Mouse (Mus musculus) 3T3-L1 (cell line): ENCODE measurements at regions not wholly inside any gene's neighbourhood (a gene's known extent, or its start where the extent isn't known, plus 50 kb on each side); places are given as distances from the start of the nearest gene placed in this dataset.

ENCODE experiments used
- DNase-seq: peaks from one replicate; pipeline ENCODE4 v3.0.0-alpha.2; 2015; ENCODE audit warnings: low read depth, low spot score

DNA sequence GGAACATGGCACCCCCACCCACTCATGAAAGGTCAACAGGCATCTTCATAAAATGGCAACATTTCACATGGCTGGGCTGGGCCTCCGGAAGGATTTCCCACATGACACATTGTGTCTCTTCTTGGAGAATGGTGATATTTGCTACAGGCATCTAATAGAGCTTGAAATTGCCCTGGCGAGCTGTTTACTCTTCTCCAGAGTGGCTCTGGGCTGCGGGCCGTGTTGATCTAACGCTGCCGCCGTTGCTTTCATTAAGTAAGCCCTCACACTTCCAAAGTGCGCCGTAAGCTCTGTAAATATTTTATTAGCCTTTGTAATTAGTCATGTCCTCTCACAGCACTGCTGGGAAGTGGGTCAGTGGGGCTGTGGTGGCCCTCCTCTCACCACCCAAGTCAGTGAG lies 164.4 kb upstream of the Ctnnb1 start:
- DNase-seq = no peak

DNA sequence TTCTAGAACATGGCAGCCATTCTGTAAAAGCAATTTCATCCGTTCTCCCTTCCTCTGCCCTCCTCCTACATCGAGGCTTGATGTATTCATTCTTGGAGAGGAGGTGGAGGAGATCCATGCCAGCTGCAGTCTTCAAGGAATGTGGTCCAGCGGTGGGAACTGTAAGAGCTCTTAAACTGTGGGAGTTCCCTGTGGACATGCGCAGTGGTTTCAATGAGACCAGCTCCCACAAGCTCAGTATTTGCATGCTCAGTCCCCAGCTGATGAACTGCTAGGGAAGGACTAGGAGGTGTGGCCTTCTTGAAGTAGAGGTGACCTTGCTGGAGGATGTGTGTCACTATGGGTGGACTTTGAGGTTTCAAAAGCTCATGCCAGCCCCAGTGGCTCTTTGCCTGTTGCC lies 163.7 kb upstream of the Ctnnb1 start:
- no peak for DNase-seq

- no peak for DNase-seq
Measured at GRCm38 (mm10) chr9:120766881-120767280, 162.1 kb upstream of the Ctnnb1 start.

DNA sequence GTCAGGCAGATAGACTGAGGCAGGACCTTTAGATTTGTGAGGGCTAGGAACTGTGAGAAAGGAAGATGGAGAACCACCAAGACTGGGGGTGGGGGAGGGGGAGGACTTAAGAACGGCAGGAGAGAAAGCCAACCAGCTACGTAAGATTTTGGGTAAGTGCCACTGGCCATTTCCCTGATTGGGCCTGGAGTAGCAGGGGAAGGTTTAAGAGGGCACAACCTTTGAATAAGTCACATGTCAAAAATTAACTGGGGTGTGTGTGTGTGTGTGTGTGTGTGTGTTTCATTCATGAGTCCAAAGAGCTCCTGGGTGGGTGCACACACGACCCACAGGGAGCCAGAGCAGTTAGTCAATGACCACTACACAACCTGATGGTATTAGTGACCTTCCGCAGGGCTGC lies 161.6 kb upstream of the Ctnnb1 start:
- DNase-seq = no peak

GRCm38 (mm10) chr9:120769056-120769455 lies 160.0 kb upstream of the Ctnnb1 start:
- DNase-seq = no peak

DNA sequence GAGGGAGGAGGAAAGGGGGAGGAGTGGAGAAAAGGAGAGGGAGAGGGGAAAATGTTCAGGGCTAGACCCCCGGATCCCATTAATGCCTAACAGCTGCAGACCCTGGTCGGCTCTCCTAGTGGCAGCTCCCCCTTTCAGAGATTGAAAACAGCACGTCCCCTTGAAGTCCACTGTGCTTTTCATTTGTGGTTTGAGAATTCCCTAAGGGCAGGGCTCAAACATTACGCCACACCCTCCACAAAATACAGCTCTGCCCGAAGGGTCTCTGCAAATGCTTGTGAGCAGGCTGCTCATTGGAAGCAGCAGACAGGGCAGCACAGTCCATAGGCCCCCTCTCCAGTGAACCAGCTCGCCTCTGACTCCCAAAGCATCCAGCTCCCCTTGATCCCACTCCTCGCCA lies 159.3 kb upstream of the Ctnnb1 start:
- no peak for DNase-seq

DNA sequence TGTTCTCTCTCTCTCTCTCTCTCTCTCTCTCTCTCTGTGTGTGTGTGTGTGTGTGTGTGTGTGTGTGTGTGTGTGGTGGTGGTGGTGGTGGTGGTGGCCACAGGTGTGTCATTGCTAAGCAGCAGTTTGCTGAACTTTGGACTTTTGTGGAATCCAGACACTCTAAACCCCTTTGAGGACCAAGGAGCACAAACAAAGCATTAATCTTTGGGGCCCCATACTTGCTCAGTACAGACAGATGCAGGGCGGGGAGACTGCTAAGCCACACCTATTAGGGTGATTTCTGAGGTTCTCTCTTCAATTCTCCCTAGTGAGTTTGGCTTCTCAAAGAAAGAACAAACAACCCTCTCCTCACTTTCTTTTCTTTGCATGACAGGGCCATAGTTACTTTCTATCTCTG lies 158.1 kb upstream of the Ctnnb1 start:
- peak; percentile 20 for DNase-seq

DNA sequence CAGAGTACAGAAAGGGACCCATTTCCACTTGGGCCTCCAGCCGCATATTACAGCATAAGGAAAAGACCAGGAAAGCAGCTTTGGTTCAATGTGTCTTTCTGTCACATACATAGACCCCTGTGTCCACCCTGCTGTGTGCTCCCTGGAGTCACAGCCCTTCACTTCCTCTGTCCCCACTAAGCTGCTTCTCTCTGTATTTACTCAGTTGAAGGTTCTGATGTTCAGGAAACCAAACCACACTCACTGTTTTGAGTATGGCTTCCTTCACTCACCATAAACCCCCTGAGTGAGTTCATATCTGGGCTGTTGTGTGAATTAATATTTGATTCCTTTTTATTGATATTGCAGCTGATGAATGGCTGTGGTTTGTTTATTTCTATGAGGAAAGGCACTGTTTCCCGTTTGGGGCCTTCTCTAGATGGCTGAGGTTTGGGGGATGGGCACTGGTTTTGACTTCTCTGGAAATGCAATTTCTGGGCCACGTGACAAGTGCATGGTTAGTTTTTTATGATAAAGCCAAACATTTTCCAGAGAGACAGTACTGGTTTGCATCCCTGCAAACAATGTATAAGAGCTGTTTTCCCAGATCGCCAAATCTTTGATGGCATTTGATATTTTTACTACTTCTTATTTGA lies 157.0 kb upstream of the Ctnnb1 start:
- DNase-seq = no peak

GRCm38 (mm10) chr9:120774251-120774650 lies 154.8 kb upstream of the Ctnnb1 start:
- peak; percentile 18 for DNase-seq

- DNase-seq = peak; percentile 11
Measured at GRCm38 (mm10) chr9:120774772-120775171, 154.2 kb upstream of the Ctnnb1 start.

DNA sequence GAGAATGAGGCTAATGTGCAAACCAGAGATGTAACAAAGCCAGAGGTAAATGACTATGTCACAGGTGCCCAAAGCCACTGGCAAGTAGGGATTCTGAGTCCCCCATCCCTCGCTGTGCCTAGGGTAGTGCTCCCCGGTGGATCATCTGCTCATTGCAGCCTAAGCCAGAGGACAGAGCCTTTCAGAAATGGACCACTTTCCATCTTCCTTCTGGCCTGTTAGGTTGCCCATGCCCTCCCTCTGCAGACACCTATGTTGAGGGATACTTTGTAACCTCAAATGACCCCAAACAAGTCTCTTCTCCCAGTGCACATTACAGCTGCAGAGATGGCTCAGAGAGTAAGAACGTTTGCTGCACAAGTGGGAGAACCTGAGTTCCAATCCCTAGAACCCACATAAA lies 153.3 kb upstream of the Ctnnb1 start:
- peak; percentile 15 for DNase-seq

DNA sequence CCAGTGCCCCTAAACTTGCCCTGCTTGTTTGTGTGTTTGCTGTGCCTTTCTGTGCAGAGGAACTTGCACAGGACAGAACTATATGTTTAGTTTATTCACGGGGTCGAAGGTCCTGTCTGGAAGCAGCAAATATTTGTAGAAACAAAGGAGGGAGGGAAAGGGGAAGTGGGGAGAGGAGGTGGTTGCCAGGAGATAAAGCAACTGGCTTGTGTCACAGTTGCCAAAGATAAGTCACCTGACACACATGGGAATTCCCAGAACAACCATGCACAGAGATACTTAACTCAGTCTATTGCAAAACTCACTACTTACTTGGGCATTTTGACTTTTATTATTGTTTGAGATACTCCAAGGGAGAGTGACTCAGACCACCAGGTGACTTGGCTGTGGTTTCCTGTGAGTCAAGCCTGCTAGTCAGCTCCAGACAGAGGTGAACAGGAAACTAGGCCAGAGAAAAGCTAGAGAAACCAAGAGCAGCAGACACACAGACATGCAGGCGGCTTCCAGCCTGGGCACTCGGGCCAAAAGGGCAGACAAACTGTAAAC lies 152.5 kb upstream of the Ctnnb1 start:
- DNase-seq = peak; percentile 98

DNA sequence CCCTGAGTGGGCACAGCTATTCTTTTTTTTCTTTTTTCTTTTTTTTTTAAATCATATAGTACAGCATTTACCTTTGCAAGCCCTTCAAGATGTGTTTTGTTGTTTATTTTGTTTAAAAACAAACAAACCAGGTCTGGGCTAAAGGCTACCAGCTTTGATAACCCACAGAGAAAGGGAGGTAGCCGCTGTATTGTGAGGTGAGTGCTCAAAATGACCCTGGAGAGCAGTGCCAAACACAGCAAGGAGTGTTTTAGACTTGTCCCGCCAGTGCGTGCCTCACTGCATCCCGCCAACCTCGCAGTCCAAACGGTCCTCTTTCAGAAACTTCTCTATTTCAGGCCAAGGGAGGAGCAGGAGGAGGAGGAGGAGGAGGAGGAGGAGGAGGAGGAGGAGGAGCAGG lies 152.0 kb upstream of the Ctnnb1 start:
- DNase-seq = no peak

GRCm38 (mm10) chr9:120777501-120777900 lies 151.5 kb upstream of the Ctnnb1 start:
- peak; percentile 18 for DNase-seq

- peak; percentile 22 for DNase-seq
Measured at GRCm38 (mm10) chr9:120778423-120778822, 150.6 kb upstream of the Ctnnb1 start.

DNA sequence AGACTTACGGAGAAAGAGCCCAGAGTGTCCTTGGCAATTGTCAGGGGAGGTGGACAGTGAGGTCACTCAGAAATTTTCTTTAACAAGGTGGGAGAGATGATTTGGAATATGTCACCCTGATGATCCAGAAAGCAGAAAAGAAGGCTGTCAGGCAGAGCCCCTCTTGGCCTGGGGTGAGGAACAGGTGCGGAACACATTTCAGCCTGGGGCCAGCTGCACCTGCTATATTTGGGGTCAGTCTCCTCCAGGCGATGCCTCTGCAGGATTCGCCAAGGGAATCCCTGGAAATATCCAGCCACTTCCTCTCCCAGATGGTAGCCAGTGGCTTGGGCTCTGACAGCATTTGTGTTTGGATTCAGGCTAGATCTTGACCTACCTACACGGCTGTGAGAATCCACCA lies 134.8 kb upstream of the Ctnnb1 start:
- no peak for DNase-seq

- no peak for DNase-seq
Measured at GRCm38 (mm10) chr9:120796111-120796880, 132.7 kb upstream of the Ctnnb1 start.

GRCm38 (mm10) chr9:120797996-120798663 lies 130.9 kb upstream of the Ctnnb1 start:
- no peak for DNase-seq

- DNase-seq = no peak
Measured at GRCm38 (mm10) chr9:120798901-120799300, 130.1 kb upstream of the Ctnnb1 start.

GRCm38 (mm10) chr9:120802646-120803045 lies 126.4 kb upstream of the Ctnnb1 start:
- DNase-seq = no peak

DNA sequence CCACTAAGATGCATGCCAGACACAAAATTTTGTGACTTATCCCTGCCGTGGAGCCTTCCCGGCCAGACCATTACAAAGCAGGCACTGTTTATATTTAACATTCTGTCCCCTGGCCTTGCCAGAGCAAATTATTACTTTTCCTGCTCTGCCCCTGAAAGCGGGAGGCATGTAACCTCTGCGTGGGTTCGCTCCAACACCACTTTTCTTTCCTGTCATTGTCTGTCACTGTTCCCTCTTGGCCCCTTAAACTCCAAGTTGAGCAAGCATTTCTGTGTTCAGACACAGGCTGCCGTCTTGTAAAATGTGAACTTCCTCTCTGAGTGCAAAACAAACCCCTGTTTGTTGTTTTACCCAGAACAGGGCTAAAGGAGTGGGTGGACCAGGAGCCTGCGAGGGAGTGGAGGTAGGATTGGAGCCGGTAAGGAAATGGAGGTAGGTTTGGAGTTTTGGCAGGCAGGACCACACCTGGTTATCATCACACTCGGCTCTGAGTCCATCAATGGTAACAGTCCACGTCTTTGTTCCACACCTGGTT lies 124.2 kb upstream of the Ctnnb1 start:
- no peak for DNase-seq

GRCm38 (mm10) chr9:120808741-120809425 lies 120.1 kb upstream of the Ctnnb1 start:
- DNase-seq = no peak
